Mouse (Mus musculus) hindbrain, embryonic 15.5 days (tissue): Measurements from ENCODE around the gene Npm3. TPM values are rescaled to one million over a fixed set of nuclear protein-coding genes. Genes with fewer than 3 reads are reported as not detected.

Experiments used
- ATAC-seq: fragments of 200-750 bp; cut with Nextera tagmentation; 2 replicates; pipeline ENCODE4 v1.8.0; 2017; ENCODE audit warnings: low read depth, moderate number of reproducible peaks, moderate TSS enrichment; ENCODE audit not compliant: low FRiP score
- H3K27ac ChIP-seq: fragments of 300-500 bp; sonication (generic); replicated peaks from 2 replicates; pipeline ENCODE4 v1.5.1; 2015; ENCODE audit warnings: mild to moderate bottlenecking, inconsistent platforms
- H3K27me3 ChIP-seq: fragments of 300-500 bp; sonication (generic); 2 replicates; pipeline ENCODE4 v1.6.1; 2015; ENCODE audit warnings: control low read depth, inconsistent platforms
- H3K36me3 ChIP-seq: fragments of 300-500 bp; sonication (generic); 2 replicates; pipeline ENCODE4 v1.6.1; 2015; ENCODE audit warnings: control low read depth, inconsistent platforms
- H3K4me1 ChIP-seq: fragments of 300-500 bp; sonication (generic); replicated peaks from 2 replicates; pipeline ENCODE4 v1.6.1; 2015; ENCODE audit warnings: control low read depth, inconsistent platforms
- H3K4me2 ChIP-seq: fragments of 300-500 bp; sonication (generic); 2 replicates; pipeline ENCODE4 v1.6.1; 2015; ENCODE audit warnings: moderate library complexity, mild to moderate bottlenecking, inconsistent platforms
- H3K4me3 ChIP-seq: fragments of 300-500 bp; sonication (generic); 2 replicates; pipeline ENCODE4 v1.5.1; 2015; ENCODE audit warnings: mild to moderate bottlenecking, inconsistent platforms
- H3K9ac ChIP-seq: fragments of 300-500 bp; sonication (generic); 2 replicates; pipeline ENCODE4 v1.6.1; 2015; ENCODE audit warnings: inconsistent platforms
- H3K9me3 ChIP-seq: fragments of 300-500 bp; sonication (generic); 2 replicates; pipeline ENCODE4 v1.6.1; 2016; ENCODE audit warnings: control low read depth, inconsistent platforms
- WGBS: fragments of 180-500 bp; shearing (Covaris S2); methylation state at CpG from one replicate; pipeline ENCODE4 v1.1.7; 2015; 5-methylcytosine and 5-hydroxymethylcytosine counted together
- polyA plus RNA-seq: library from polyadenylated mRNA; unstranded; fragments of >200 nt; fragmentation: Nextera tagmentation; extraction: Ambion mirVana; gene quantifications from 2 replicates; pipeline ENCODE4 v1.2.1, GENCODE M21; 2015

The Npm3 gene
- polyA plus RNA-seq, 1 experiment from 2014 or later, result 7.3 TPM

DNA sequence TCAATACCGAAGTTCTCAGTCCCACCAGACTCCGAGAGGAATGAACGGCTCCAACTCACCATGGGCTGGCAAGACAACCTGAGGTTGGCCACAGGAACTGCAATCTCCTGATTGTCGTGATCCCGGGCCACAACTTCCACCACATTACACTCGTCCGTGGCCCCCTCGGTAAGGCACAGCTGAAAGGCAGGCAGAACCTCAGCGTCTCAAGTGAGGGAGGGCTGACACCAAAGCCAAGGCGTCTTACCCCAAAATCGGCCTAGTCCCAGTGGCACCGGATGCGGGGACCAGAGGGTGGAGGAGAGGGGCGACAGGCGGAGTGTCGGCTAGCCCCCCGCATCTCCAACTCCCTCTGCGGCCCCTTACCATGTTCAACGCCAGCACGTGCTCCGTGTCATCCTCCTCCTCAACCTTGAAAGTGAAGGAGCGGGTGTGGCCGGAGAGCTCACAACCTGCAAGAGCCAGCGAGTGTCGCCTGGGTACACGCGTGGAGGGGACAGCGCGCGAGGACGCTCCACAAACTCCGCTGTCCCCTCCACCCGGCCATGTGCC, 624 bp downstream of the Npm3 start:
- Histone ChIP-seq H3K4me2 (peak overlapping the region; percentile 97), H3K9ac (peak overlapping the region; percentile 86), H3K4me3 (peak overlapping the region; percentile 92), H3K27ac (0 out of 2 replicates have a peak overlapping the region, but pooled peaks have one; percentile 53), H3K27me3 (peaks cover 29% of the 10 kb centered on the region), H3K9me3 (no peaks in the 10 kb centered on the region), H3K36me3 (peaks cover 19% of the 10 kb centered on the region), H3K4me1 (peaks cover 22% of the 10 kb centered on the region)
- WGBS, result 2% methylated on average over 33 of the region's 33 CpGs
- peak; percentile 51 for ATAC-seq

DNA sequence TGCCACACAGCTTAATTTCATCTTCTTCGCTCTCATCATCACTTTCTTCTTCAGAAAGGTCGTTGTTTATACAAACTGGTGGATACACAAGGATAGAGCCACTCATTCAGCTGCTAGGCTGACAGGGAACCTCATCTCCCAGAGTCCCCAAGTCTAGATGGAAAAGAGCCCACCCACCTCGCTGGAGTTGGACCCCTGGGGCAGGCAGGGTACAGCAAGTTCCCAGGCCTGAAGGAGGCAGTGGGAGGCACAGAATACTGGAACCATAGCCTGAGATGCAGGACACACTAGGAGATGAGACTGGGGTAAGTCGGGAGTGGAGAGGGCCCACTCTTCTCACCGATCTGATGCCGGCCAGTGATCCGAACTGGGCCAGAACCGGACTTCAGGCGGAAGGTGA, 1.2 kb downstream of the Npm3 start:
- H3K9ac ChIP-seq, result peak overlapping the region; percentile 86; the same call in 1 of the 2 replicates
- no peak for ATAC-seq
- H3K36me3 ChIP-seq, result peaks cover 16% of the 10 kb centered on the region
- peak overlapping the region; percentile 97 for H3K4me2 ChIP-seq
- peaks cover 24% of the 10 kb centered on the region for H3K4me1 ChIP-seq
- no peak overlapping the region for H3K27ac ChIP-seq
- no peaks in the 10 kb centered on the region for H3K9me3 ChIP-seq
- peak overlapping the region; percentile 92 for H3K4me3 ChIP-seq
- WGBS, result 59% methylated on average over 9 of the region's 9 CpGs
- peaks cover 35% of the 10 kb centered on the region for H3K27me3 ChIP-seq

DNA sequence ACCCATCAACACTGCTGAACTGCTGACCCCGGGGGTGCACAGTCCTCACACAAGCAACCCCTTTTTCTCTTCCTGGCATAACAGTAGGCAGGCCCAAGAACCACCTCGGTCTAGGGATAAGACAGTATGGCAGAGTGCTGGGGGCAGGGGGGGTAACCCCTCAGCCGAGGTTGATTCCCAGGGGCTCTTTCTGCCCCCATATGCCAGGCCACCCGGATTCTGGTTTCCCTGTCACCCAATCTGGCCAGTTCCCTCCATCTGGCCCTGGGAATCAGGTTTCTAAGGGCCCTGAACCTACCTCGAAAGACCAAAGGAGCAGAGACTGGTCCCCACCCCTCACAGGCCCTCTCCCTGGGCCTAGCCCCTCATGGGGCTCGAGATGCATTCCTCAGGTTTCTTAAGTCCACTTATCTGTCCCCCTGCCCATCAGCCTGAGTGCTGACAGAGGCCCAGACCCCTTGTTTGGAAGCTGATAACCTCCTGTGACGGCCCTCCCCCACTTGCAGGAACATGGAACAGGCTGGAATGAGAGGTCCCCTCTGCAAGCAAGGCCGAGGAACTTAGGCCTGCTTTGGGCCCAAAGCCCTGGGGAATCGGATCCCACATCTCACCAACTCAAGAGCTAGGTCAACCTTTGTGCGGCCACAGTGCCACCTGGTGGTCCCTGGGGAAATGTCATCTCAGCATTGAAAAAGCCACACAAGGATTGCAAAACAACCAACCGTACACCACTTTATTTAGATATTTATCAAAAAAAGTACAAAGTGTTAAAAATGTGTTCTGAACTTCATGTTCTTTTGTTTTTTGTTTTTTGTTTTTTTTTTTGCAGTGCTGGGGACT, 2.1 kb downstream of the Npm3 start:
- H3K4me3 ChIP-seq, result no peak overlapping the region
- no peak overlapping the region for H3K9ac ChIP-seq
- WGBS, result 38% methylated on average over 11 of the region's 11 CpGs
- H3K4me2 ChIP-seq, result no peak overlapping the region
- H3K9me3 ChIP-seq, result no peaks in the 10 kb centered on the region
- peaks cover 33% of the 10 kb centered on the region for H3K4me1 ChIP-seq
- ATAC-seq, result no peak; the same call in 1 of the 2 replicates
- peaks cover 41% of the 10 kb centered on the region for H3K27me3 ChIP-seq
- H3K27ac ChIP-seq, result no peak overlapping the region
- peaks cover 12% of the 10 kb centered on the region for H3K36me3 ChIP-seq

DNA sequence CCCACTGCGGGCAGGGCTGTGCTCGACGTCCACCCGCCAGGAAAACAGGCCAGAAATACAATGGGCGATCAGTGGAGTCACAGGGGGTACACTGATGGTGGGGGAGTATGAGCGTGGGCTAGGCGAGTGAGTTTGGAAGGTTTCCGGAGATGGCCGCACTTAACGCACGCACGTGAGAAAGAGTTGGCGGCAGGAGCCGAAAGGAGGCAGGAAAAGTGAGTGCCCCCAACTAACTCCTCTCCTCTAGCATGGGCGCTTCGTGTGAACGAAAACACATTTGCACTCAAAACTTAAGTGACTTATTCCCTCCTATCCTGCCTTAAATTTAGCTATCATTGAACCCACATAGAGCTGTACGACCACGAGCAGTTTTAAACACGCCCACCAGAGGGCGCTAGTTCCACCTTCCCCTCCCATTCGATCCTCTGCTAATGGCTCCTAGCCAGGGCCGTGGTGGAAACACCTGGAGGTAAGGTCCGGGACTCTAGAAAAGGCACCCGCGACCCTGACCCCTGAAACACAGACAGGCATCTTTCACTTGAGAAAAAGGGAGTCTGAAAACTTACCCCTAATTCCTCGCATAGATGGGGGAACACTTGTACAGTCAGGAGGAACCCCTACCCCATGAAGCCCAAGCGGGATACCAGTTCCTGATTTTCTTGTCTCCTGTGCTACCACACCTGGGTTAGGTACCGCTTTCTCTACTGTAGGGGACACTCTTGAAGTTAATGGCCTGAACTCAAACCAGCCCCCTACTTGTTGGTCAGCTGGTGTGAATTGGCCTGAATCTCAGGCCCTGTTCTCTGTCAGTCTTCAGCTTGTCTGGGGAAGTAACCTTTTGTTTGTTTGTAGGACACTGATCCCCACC, 3.0 kb downstream of the Npm3 start:
- H3K4me3 ChIP-seq, result no peak overlapping the region
- no peak for ATAC-seq
- H3K4me2 ChIP-seq, result no peak overlapping the region
- H3K36me3 ChIP-seq, result peaks cover 5% of the 10 kb centered on the region; the same call in 1 of the 2 replicates
- H3K27ac ChIP-seq, result no peak overlapping the region
- H3K27me3 ChIP-seq, result peaks cover 50% of the 10 kb centered on the region
- H3K4me1 ChIP-seq, result peaks cover 42% of the 10 kb centered on the region
- H3K9me3 ChIP-seq, result no peaks in the 10 kb centered on the region
- no peak overlapping the region for H3K9ac ChIP-seq
- 9% methylated on average over 29 of the region's 29 CpGs for WGBS

DNA sequence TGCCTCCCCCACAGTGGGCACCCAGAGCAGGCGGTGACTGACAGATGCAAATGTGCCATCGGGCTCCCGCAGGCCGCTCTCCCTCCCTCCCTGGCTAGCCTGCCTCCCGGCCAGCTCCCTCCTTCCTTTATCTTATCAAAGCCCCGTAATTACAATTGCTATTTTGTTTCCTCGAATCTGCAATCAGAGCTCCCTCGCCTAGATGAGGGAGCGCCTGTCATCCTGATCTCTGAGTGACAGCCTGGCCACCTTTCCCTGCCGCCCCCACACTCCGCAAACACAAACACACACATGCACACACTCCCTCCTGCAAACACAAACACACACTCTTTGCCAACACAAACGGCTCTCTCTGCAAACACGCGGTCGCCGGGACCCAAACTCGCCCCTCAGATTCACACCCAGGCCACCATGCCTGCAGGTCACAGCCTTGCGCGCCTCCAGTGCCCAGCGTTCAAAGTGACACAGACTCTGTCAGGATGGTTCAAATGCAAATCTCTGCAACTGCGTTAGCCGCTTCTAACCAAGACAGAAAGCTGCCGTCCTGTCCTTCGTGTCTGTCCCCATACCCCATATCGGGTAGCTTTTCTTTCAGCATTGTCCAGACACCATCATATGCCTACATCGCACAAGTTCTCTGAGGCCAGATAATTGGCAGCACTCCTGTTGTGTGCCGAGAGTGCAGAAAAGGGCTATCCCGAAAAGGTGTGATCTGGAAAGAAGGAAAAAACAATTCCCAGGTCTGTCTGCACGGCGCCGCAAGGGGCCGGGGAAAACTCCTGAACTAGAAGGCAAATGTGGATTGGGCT, 3.8 kb downstream of the Npm3 start:
- H3K9me3 ChIP-seq, result no peaks in the 10 kb centered on the region
- no peak overlapping the region for H3K4me3 ChIP-seq
- no peak overlapping the region for H3K4me2 ChIP-seq
- 3% methylated on average over 32 of the region's 32 CpGs for WGBS
- peaks cover 43% of the 10 kb centered on the region for H3K4me1 ChIP-seq
- H3K9ac ChIP-seq, result no peak overlapping the region
- 0 out of 2 replicates have a peak, but pooled peaks cover 3% of the 10 kb centered on the region for H3K36me3 ChIP-seq
- H3K27ac ChIP-seq, result no peak overlapping the region
- ATAC-seq, result no peak
- peaks cover 57% of the 10 kb centered on the region for H3K27me3 ChIP-seq

DNA sequence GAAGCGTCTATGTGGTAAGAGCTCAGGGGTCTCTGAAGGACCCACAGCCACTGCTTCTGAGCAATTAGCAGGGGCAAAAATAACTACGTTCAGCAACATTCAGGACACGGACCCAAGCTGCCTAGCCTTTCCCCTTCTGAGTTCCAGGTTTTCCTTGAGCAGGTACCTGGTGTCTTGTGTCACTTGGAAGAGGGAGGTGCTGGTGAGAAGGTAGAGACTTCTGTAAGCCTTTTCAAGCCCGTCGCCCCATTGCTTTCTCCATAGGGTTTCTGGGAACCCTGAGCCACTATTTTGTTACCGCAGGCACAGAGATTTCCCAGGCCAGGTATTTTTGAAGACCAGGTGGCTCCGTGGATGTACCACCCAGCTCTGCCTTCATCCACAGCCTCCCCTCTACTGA, 5.8 kb downstream of the Npm3 start:
- Histone ChIP-seq H3K9ac (no peak overlapping the region), H3K9me3 (no peaks in the 10 kb centered on the region), H3K27ac (no peak overlapping the region), H3K27me3 (peaks cover 76% of the 10 kb centered on the region), H3K4me3 (no peak overlapping the region), H3K36me3 (no peaks in the 10 kb centered on the region), H3K4me1 (peaks cover 36% of the 10 kb centered on the region), H3K4me2 (no peak overlapping the region)
- WGBS, result 17% methylated on average over 7 of the region's 7 CpGs
- no peak for ATAC-seq

DNA sequence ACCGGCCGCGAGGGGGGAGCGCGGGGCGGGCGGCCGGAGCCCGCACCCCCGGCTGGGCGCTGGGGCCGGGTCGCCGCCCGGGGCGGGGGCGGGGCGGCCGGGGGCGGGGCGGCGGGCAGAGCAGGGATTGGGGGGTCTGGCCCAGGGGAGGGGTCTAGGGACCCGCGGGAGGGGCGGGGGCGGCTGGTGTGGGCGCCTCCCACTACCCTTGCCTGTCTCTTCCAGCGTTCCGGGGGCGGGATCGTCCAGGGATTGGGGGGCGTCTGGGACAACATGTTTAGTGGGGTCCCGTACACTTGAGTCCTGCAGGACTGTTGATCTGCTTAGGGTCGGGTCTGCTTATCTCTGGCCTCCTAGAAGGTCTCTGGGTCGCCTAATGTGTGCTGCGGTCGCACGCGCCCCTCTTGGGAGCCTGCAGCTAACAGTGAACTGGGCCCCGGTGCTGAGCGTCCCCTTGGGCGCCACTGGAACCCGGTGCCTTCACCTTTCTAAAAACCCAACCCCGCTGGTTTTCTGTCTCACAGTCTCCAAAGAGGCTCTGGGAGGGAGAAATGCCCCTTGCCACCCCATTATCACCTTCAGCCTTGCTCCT, 6.3 kb downstream of the Npm3 start:
- peaks cover 81% of the 10 kb centered on the region for H3K27me3 ChIP-seq
- H3K4me2 ChIP-seq, result peak overlapping the region; percentile 69
- no peak overlapping the region for H3K27ac ChIP-seq
- WGBS, result 1% methylated on average over 21 of the region's 44 CpGs
- H3K9ac ChIP-seq, result 0 out of 2 replicates have a peak overlapping the region, but pooled peaks have one; percentile 15
- peak overlapping the region; percentile 42 for H3K4me3 ChIP-seq
- H3K4me1 ChIP-seq, result peaks cover 30% of the 10 kb centered on the region
- no peaks in the 10 kb centered on the region for H3K36me3 ChIP-seq
- H3K9me3 ChIP-seq, result no peaks in the 10 kb centered on the region
- no peak for ATAC-seq

DNA sequence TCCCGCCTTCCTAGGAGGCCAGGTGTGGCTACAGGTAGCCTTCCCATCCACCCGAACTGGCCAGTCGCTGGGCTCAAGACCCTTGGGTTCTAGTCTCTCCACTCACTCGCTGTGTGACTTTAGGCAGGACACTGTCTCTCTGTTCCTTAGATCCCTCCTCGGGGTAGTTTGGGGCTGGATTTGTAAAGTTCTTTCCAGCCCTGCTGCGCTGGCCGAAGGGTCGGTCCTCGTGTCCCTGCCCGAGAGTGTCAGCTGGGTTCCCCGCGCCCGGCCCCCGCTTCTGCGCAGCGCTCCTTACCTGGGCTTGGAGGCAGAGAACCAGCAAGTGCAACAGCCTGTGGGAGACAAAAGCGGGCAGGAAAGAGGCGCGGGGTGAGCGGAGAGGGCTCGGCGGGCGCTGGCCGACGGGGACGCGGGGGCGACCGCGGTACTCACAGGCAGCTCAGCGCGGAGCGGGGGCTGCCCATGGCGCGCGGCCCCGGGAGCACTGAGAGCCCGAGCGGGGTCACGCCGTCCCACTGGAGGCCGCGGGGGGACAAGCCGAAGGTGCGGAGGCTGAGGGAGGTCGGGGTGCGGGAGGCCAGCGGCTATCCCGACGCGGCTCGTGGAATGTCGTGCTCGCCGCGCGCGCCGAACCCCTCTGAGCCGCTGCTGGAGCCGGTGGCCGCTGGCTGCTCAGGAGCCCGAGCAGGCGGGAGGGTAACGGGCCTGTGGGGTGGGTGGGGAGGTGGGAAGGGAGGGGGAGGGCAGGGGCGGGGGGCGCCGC, 7.0 kb downstream of the Npm3 start, which contains the start of gene Fgf8:
TSS of gene Fgf8 (minus strand) at position 698 of the 766 bp plus-strand sequence.
- Histone ChIP-seq H3K9ac (0 out of 2 replicates have a peak within 1 kb of the TSS, but pooled peaks have one; percentile 15), H3K4me3 (peak within 1 kb of the TSS; percentile 42)

DNA sequence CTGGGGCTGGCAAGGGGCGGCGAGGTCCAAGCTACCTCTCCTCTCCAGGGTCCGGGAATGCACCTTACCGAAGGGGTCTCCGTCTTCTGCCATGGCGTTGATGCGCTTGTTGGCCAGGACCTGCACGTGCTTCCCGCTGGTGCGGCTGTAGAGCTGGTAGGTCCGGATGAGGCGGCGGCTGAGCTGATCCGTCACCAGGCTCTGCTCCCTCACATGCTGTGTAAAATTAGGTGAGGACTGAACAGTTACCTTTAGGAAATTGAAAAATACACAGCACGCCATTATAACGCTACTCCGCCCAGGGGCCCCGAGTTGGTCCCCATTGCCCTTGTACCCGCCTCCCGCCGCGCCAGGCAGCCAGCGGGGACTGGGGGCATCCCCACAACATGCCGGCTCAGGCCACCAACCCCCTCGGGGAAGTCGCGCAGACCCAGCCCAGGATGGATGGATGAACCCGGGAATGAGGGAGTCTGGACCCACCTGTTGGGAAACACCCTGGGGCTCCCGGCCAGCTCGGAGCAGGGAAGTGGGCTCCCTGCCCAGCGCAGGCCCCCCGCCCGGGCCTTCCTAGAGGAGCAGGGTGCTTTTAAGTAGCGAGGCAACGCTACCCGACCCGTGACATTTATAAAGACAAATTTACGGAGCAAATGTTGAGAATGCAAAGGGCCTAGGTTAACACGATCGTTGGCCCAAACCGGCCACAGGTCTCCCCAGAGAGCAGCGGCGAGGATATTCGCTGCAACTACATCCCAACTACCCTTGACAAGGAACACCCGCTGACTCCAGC, 7.8 kb downstream of the Npm3 start:
- Histone ChIP-seq H3K4me3 (peak overlapping the region; percentile 42), H3K4me1 (peaks cover 38% of the 10 kb centered on the region), H3K36me3 (no peaks in the 10 kb centered on the region), H3K4me2 (peak overlapping the region; percentile 69), H3K9ac (no peak overlapping the region), H3K27me3 (peaks cover 94% of the 10 kb centered on the region), H3K27ac (no peak overlapping the region), H3K9me3 (no peaks in the 10 kb centered on the region)
- ATAC-seq, result no peak
- WGBS, result 1% methylated on average over 45 of the region's 45 CpGs

More for the DNA sequence above, 7.0 kb downstream of the Npm3 start, which contains the start of gene Fgf8:
- H3K4me1 ChIP-seq, result peaks cover 30% of the 10 kb centered on the region
- no peaks in the 10 kb centered on the region for H3K9me3 ChIP-seq
- peaks cover 88% of the 10 kb centered on the region for H3K27me3 ChIP-seq
- no peak for ATAC-seq
- H3K36me3 ChIP-seq, result no peaks in the 10 kb centered on the region
- WGBS, result under 1% methylated on average over 48 of the region's 68 CpGs
- no peak within 1 kb of the TSS for H3K27ac ChIP-seq
- peak within 1 kb of the TSS; percentile 69 for H3K4me2 ChIP-seq

DNA sequence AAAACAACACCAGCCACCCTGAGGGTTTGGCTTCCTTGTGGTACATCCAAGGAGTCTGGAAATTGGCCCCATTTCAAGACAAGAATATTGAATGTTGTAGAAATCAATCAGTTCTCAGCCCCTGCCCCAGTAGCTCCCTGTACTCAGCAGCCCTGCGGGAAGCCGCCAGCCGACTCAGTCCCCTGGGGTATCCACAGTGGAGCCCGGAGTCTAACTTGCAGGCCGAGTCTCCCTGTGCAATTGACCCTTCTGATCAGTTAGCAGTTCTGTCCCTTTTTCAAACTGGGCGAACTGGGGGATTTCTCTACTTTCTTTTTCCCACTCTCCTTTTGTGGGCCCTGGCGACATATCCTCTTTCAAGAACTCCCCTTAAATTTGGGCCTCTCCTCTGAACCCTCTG, 8.6 kb downstream of the Npm3 start:
- no peak overlapping the region for H3K27ac ChIP-seq
- peaks cover 40% of the 10 kb centered on the region for H3K4me1 ChIP-seq
- no peaks in the 10 kb centered on the region for H3K9me3 ChIP-seq
- ATAC-seq, result no peak
- no peak overlapping the region for H3K4me2 ChIP-seq
- no peaks in the 10 kb centered on the region for H3K36me3 ChIP-seq
- no peak overlapping the region for H3K9ac ChIP-seq
- H3K4me3 ChIP-seq, result no peak overlapping the region
- WGBS, result 3% methylated on average over 7 of the region's 7 CpGs
- peaks cover 94% of the 10 kb centered on the region for H3K27me3 ChIP-seq
